Mouse (Mus musculus) spleen, adult 2 months (tissue): ENCODE data around the gene Gabra6. TPM values are rescaled to one million over a fixed set of nuclear protein-coding genes. Genes with fewer than 3 reads are reported as not detected.

Experiments
- DNase-seq, 2 experiments: peaks; one replicate each; pipeline versions ENCODE4 v3.0.0 to v3.0.0-alpha.2; 2012 to 2021; ENCODE audit warnings: low spot score in 2 of 2, low read depth in 1 of 2
- H3K27ac ChIP-seq: fragments of 200-500 bp; 2 replicates; pipeline ENCODE4 v1.5.1; 2012; ENCODE audit warnings: low read length, inconsistent platforms; ENCODE audit not compliant: insufficient read depth
- H3K27me3 ChIP-seq: fragments of 200-500 bp; 2 replicates; pipeline ENCODE4 v1.6.1; 2012; ENCODE audit warnings: mild to moderate bottlenecking, moderate library complexity, low read length, inconsistent platforms; ENCODE audit not compliant: control insufficient read depth, insufficient read depth
- H3K36me3 ChIP-seq: fragments of 200-500 bp; 2 replicates; pipeline ENCODE4 v1.6.1; 2012; ENCODE audit warnings: mild to moderate bottlenecking, low read length, inconsistent platforms; ENCODE audit not compliant: control insufficient read depth, insufficient read depth
- H3K4me1 ChIP-seq: fragments of 200-500 bp; 2 replicates; pipeline ENCODE4 v1.6.1; 2011; ENCODE audit warnings: inconsistent platforms; ENCODE audit not compliant: control insufficient read depth, insufficient read depth, insufficient read length
- H3K4me3 ChIP-seq: fragments of 200-500 bp; 2 replicates; pipeline ENCODE4 v1.5.1; 2011; ENCODE audit warnings: mild to moderate bottlenecking, inconsistent platforms; ENCODE audit not compliant: insufficient read depth, insufficient read length; ENCODE audit errors: extremely low read depth
- CTCF ChIP-seq: fragments of 200-500 bp; IDR thresholded peaks from 2 replicates; pipeline ENCODE4 v1.5.1; 2011; ENCODE audit warnings: mild to moderate bottlenecking, inconsistent platforms; ENCODE audit not compliant: insufficient read depth, insufficient read length, insufficient replicate concordance; ENCODE audit errors: extremely low read depth
- POLR2A ChIP-seq: fragments of 200-500 bp; IDR thresholded peaks from 2 replicates; pipeline ENCODE4 v1.6.1; 2011; ENCODE audit warnings: low read depth, low read length, inconsistent platforms
- WGBS: fragments of 180-500 bp; shearing (Covaris S2); methylation state at CpG from one replicate; pipeline ENCODE4 v1.1.7; 2018; 5-methylcytosine and 5-hydroxymethylcytosine counted together
- polyA plus RNA-seq: library from polyadenylated mRNA; depleted of rRNA; stranded (reverse); fragments of >200 nt; gene quantifications from 2 replicates; pipeline ENCODE4 v1.2.3, GENCODE M21; 2012; rRNA removed

Gabra6 gene
- polyA plus RNA-seq = not detected in 2 replicates

DNA sequence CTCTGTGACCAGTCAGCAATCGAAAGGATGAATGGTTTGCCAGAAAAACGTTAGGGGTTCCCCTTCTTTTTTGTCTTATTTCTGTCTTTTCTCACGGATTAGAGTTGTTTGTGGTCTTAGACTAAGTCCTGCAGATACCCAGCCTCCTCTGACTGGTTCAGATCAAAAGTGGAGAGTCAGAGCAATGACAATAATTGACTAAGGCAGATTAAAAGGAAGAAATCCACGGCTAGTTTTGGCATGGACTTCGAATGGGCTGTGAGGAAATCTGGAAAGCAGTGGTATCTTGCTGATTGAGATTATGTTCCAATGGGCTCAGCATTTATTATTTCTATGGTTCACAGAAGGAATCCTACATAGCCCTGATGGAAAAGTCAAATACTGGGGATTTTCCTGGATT lies at the start of gene Gabra6:
Gene Gabra6, minus strand, starts transcription at position 191 of the 400 bp plus-strand sequence.
- no peak within 1 kb of the TSS for H3K27ac ChIP-seq
- H3K4me3 ChIP-seq = no peak within 1 kb of the TSS
- H3K27me3 ChIP-seq = no peaks in the 10 kb centered on the region
- WGBS = 69% methylated on average over 5 of the region's 5 CpGs
- TF ChIP-seq CTCF = no peak
- no peak for TF ChIP-seq POLR2A
- DNase-seq = no peak
- H3K4me1 ChIP-seq = no peaks in the 10 kb centered on the region
- H3K36me3 ChIP-seq = no peaks in the 10 kb centered on the region

DNA sequence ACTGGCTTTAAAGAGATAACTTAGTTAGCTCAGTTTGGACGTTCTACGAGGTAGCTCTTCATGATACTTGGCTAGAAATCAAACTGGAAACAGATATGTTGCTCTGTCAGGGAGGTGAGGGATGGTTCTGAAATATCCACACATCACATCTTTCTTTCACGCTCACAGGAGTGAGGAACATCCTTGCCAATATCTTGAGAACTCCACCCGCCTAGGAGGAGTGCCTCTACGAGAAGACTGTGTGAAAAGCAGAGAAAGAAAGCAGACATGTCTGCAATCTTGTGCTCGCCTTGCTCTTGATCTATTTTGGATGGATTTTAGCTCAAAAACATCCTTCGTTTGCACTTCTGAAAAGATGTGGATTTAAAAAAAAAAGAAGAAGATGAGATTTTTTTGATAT lies 44.7 kb upstream of the Gabra6 start:
- no peaks in the 10 kb centered on the region for H3K4me1 ChIP-seq
- H3K27me3 ChIP-seq = no peaks in the 10 kb centered on the region
- TF ChIP-seq POLR2A (no peak), CTCF (no peak)
- H3K36me3 ChIP-seq = no peaks in the 10 kb centered on the region
- DNase-seq = no peak
- H3K4me3 ChIP-seq = no peak overlapping the region
- 77% methylated on average over 7 of the region's 7 CpGs for WGBS
- no peak overlapping the region for H3K27ac ChIP-seq

DNA sequence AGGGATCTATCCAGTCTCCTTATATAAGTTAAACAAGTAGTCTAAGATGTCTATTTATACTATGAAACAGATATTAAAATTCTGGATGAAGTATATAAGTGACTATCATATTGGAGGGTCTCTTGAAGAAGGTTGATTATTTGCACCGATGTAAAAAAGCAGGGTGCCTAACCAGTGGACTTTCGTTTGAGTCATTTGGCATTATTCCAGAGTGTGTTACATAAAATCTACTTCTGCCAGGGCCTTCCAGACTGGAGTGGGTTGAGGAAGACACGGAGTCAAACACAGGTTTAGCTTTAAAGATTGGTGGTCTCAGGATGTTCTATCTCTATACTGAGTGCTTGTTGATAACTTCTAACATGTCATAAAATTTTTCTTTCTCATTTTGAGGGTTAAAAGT lies 11.2 kb upstream of the Gabra6 start:
- no peak for DNase-seq
- no peaks in the 10 kb centered on the region for H3K4me1 ChIP-seq
- no peaks in the 10 kb centered on the region for H3K36me3 ChIP-seq
- no peak overlapping the region for H3K4me3 ChIP-seq
- no peaks in the 10 kb centered on the region for H3K27me3 ChIP-seq
- 76% methylated on average over 3 of the region's 3 CpGs for WGBS
- H3K27ac ChIP-seq = no peak overlapping the region
- no peak for TF ChIP-seq CTCF
- TF ChIP-seq POLR2A = no peak

DNA sequence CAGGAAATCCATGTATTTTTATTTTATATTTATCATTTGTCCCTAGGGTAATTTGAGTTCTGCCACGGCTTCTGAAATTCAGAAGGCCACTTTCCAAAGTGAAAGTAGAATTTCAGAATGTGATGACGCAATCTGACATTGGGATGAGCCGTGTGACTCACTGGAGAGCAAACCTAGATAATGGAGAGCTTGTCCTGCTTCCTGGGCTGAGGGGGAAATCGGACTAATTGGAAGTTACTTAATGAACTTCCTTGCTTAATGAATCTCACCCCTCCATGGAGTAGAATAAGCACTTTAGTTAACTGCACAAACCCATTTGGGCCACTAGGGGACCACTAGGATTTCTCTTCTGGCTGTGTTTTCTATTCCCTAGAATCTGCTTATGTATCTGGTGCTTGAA lies 5.4 kb upstream of the Gabra6 start:
- no peaks in the 10 kb centered on the region for H3K27me3 ChIP-seq
- H3K27ac ChIP-seq = no peak overlapping the region
- TF ChIP-seq CTCF = no peak
- no peak for TF ChIP-seq POLR2A
- H3K36me3 ChIP-seq = no peaks in the 10 kb centered on the region
- H3K4me1 ChIP-seq = no peaks in the 10 kb centered on the region
- no peak overlapping the region for H3K4me3 ChIP-seq
- 76% methylated on average over 4 of the region's 4 CpGs for WGBS
- no peak for DNase-seq

DNA sequence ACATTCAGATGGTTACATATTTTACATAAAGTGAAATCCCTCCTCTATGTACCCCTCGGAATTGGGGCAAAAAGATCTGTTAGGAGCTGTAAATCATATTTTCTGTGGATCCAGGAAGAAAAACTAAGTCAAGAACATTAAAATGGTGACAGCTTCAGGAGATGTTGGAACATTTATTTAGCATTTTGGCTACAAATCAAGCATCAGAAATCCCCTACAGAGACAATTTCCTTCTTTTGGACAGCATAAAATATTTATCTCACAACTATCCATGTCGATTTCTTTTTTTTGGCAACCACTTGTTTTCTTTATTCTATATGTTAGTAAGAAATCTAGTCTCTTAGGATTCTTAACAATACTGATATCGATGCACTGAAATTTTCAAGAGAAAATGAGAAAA lies 688 bp upstream of the Gabra6 start:
- Histone ChIP-seq H3K27me3 (no peaks in the 10 kb centered on the region), H3K36me3 (no peaks in the 10 kb centered on the region), H3K4me3 (no peak overlapping the region), H3K27ac (no peak overlapping the region), H3K4me1 (no peaks in the 10 kb centered on the region)
- WGBS = 78% methylated on average over 3 of the region's 3 CpGs
- no peak for DNase-seq
- TF ChIP-seq CTCF (no peak), POLR2A (no peak)

DNA sequence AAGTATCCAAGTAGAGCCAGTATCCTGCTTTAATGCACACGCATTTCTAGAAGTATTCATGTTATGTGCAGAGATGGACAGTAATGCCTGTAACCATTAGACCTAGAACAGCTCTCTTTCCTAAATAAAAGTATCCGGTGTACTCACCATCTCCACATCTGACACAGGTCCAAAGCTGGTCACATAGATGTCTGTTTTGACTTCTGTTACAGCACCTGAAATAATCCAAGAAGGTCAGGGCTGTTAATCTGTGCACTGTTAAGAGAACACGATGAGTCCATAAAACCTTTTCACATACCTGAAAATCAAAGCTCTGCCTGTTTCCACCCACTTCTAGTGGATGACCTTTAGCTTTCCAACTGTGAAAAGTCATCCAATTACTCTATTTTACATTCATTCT lies 1.4 kb downstream of the Gabra6 start:
- no peak for TF ChIP-seq POLR2A
- WGBS = 86% methylated on average over 3 of the region's 3 CpGs

DNA sequence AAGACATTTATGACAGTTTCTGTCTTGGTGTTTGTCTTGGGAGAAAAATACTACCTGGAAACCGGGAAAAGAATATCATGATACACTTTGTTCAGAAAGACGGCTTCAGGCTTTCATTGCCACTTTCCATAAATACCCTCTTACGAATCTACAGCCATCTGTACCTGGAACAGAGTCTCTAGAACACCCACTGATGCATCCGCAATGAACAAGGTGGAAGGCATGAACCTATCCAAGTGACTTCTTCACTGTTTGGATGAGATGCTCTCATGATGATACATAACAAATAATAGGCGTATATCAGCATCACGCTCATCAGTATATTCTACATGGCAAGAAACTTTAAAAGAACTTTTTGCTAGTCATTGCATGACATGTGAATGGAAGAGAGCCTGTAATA lies 1.8 kb downstream of the Gabra6 start:
- no peak overlapping the region for H3K27ac ChIP-seq
- no peaks in the 10 kb centered on the region for H3K27me3 ChIP-seq
- H3K4me1 ChIP-seq = no peaks in the 10 kb centered on the region
- TF ChIP-seq POLR2A = no peak
- no peak for TF ChIP-seq CTCF
- DNase-seq = no peak
- no peaks in the 10 kb centered on the region for H3K36me3 ChIP-seq
- H3K4me3 ChIP-seq = no peak overlapping the region
- WGBS = 87% methylated on average over 6 of the region's 6 CpGs

More for the DNA sequence above, 1.4 kb downstream of the Gabra6 start:
- Histone ChIP-seq H3K36me3 (no peaks in the 10 kb centered on the region), H3K4me1 (no peaks in the 10 kb centered on the region), H3K27me3 (no peaks in the 10 kb centered on the region), H3K4me3 (no peak overlapping the region), H3K27ac (no peak overlapping the region)
- DNase-seq = no peak
